Mouse (Mus musculus) heart, embryonic 16.5 days (tissue): ENCODE data around the gene Aars2. TPM values are rescaled to one million over a fixed set of nuclear protein-coding genes. Genes with fewer than 3 reads are reported as not detected.

ENCODE experiments used
- ATAC-seq: fragments of 200-750 bp; cut with Nextera tagmentation; replicated peaks from 2 replicates; pipeline ENCODE4 v1.8.0; 2017; ENCODE audit warnings: moderate number of reproducible peaks; ENCODE audit not compliant: insufficient read depth, low FRiP score; ENCODE audit errors: extremely low read depth
- H3K27ac ChIP-seq: fragments of 300-500 bp; sonication (generic); 2 replicates; pipeline ENCODE4 v1.5.1; 2014; ENCODE audit warnings: mild to moderate bottlenecking, low read length, control low read depth, moderate library complexity
- H3K27me3 ChIP-seq: fragments of 300-500 bp; sonication (generic); 2 replicates; pipeline ENCODE4 v1.6.1; 2014; ENCODE audit warnings: low read length, mixed read lengths; ENCODE audit not compliant: control insufficient read depth, insufficient read depth
- H3K36me3 ChIP-seq: fragments of 300-500 bp; sonication (generic); 2 replicates; pipeline ENCODE4 v1.6.1; 2014; ENCODE audit not compliant: control insufficient read depth, insufficient read depth
- H3K4me1 ChIP-seq: fragments of 300-500 bp; sonication (generic); 2 replicates; pipeline ENCODE4 v1.6.1; 2014; ENCODE audit warnings: low read length, mixed read lengths; ENCODE audit not compliant: control insufficient read depth, insufficient read depth
- H3K4me2 ChIP-seq: fragments of 300-500 bp; sonication (generic); 2 replicates; pipeline ENCODE4 v1.6.1; 2014; ENCODE audit warnings: low read depth, mild to moderate bottlenecking, control low read depth, low read length
- H3K4me3 ChIP-seq: fragments of 300-500 bp; sonication (generic); 2 replicates; pipeline ENCODE4 v1.5.1; 2014; ENCODE audit warnings: mild to moderate bottlenecking, control low read depth, low read length
- H3K9ac ChIP-seq: fragments of 300-500 bp; sonication (generic); 2 replicates; pipeline ENCODE4 v1.6.1; 2014; ENCODE audit warnings: low read length, control low read depth
- H3K9me3 ChIP-seq: fragments of 300-500 bp; sonication (generic); replicated peaks from 2 replicates; pipeline ENCODE4 v1.6.1; 2016; ENCODE audit warnings: low read length; ENCODE audit not compliant: control insufficient read depth
- WGBS: fragments of 180-500 bp; shearing (Covaris S2); extraction: QIAGEN DNeasy Blood & Tissue Kit; methylation state at CpG from one replicate; pipeline ENCODE4 v1.1.7; 2014; 5-methylcytosine and 5-hydroxymethylcytosine counted together
- polyA plus RNA-seq: library from polyadenylated mRNA; unstranded; fragments of >200 nt; fragmentation: Nextera tagmentation; extraction: Ambion mirVana; gene quantifications from 2 replicates; pipeline ENCODE4 v1.2.1, GENCODE M21; 2015

Aars2 gene
- polyA plus RNA-seq, 1 experiment from 2014 or later = 25.4 TPM

DNA sequence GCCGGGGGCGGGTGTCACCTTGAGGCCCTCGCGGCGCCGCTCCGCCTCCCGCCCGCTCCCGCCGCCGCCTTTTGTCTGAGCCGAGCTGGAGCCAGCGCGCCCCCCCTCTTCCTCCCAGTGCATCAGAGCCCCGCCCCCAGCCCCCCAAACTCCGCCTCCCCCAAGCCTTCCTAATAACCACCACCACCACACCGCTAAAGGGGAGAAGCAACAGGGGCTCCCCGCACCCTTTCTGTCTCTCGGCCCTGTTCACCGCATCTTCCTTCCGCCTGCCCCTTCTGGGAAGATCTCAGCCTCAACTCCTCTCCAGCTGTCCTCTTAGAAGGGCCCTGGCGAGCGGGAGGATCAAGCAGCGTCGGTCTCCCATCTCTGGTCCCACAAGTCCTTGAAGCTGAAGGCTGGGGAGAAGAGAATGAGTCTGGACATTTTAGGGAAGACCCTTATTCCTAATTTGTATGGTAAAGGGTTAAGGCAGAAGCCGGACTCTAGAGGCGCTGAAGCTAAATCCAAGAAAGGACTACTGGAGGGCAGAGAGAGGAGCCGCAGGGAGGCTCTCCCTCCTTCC is 43.1 kb downstream of the Aars2 start, which contains the start of gene Tmem151b:
TSS of gene Tmem151b (minus strand) at position 61 of the 565 bp plus-strand sequence.
- 0 out of 2 replicates have a peak, but pooled peaks have one; percentile 5 for ATAC-seq
- H3K36me3 ChIP-seq = no peaks in the 10 kb centered on the region
- no peak within 1 kb of the TSS for H3K27ac ChIP-seq
- peak within 1 kb of the TSS; percentile 73 for H3K9ac ChIP-seq
- H3K9me3 ChIP-seq = no peaks in the 10 kb centered on the region
- peak within 1 kb of the TSS; percentile 99 for H3K4me2 ChIP-seq
- 2% methylated on average over 13 of the region's 29 CpGs for WGBS
- peak within 1 kb of the TSS; percentile 73 for H3K4me3 ChIP-seq
- peaks cover 53% of the 10 kb centered on the region for H3K27me3 ChIP-seq
- peaks cover 21% of the 10 kb centered on the region for H3K4me1 ChIP-seq

GRCm38 (mm10) chr17:45550253-45550652 is 43.6 kb downstream of the Aars2 start:
- Histone ChIP-seq H3K4me3 (no peak overlapping the region; the same call in 1 of the 2 replicates), H3K9me3 (no peaks in the 10 kb centered on the region), H3K27ac (no peak overlapping the region), H3K27me3 (peaks cover 48% of the 10 kb centered on the region), H3K4me2 (peak overlapping the region; percentile 99), H3K4me1 (peaks cover 17% of the 10 kb centered on the region), H3K9ac (0 out of 2 replicates have a peak overlapping the region, but pooled peaks have one; percentile 21), H3K36me3 (no peaks in the 10 kb centered on the region)
- no peak for ATAC-seq
- WGBS = 34% methylated on average over 5 of the region's 5 CpGs

DNA sequence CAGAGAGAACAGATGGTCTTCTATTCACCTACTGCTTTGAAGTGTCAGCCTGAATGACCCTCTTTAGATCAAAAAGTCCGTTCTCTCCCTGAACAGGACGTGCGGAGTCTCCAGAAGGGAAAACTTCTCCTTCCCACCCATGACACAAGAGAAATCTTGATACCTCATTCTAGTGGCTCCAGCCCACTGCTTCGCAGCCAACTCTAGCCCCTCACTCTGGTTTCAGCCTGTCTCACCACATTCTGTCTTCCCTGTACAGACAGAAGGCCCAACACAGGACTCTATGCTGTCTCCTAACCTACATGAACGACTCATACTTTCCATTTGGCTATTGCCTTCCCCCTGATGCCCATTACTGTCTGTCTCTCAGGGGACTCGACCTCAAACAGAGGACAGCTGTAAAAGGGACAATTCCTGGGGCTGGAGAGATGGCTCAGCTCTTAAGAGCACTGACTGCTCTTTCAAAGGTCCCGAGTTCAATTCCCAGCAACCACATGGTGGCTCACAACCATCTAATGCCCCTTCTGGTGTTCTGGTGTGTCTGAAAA is 44.7 kb downstream of the Aars2 start:
- 60% methylated on average over 7 of the region's 7 CpGs for WGBS
- Histone ChIP-seq H3K4me2 (no peak overlapping the region), H3K36me3 (no peaks in the 10 kb centered on the region), H3K4me3 (no peak overlapping the region), H3K9me3 (no peaks in the 10 kb centered on the region), H3K4me1 (peaks cover 18% of the 10 kb centered on the region), H3K27me3 (peaks cover 37% of the 10 kb centered on the region), H3K27ac (no peak overlapping the region), H3K9ac (no peak overlapping the region)
- no peak for ATAC-seq

GRCm38 (mm10) chr17:45551816-45552451 is 45.3 kb downstream of the Aars2 start:
- Histone ChIP-seq H3K27me3 (peaks cover 36% of the 10 kb centered on the region), H3K4me3 (no peak overlapping the region), H3K27ac (no peak overlapping the region), H3K4me1 (peaks cover 21% of the 10 kb centered on the region), H3K9ac (no peak overlapping the region), H3K9me3 (no peaks in the 10 kb centered on the region), H3K36me3 (no peaks in the 10 kb centered on the region), H3K4me2 (no peak overlapping the region)
- ATAC-seq = no peak; the same call in 1 of the 2 replicates
- WGBS = 4% methylated on average over 8 of the region's 8 CpGs

DNA sequence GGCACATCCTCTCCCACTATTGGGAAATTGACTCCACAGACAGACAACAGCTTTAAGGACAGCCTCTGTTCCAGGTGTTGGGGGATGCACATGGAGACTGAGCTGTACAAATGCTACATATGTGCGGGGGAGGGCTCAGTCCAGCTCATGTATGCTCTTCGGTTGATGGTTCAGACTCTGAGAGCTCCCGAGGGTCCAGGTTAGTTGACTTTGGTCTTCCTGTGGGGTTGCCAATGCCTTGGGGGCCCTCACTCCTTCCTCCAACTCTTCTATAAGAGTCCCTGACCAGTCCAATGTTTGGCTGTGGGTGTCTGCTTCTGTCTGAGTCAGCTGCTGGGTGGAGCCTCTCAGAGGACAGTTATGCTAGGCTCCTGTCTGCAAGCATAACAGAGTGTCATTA is 46.4 kb downstream of the Aars2 start:
- Histone ChIP-seq H3K4me3 (no peak overlapping the region), H3K4me1 (peaks cover 21% of the 10 kb centered on the region), H3K27ac (no peak overlapping the region), H3K27me3 (peaks cover 26% of the 10 kb centered on the region), H3K36me3 (no peaks in the 10 kb centered on the region), H3K9ac (no peak overlapping the region), H3K9me3 (no peaks in the 10 kb centered on the region), H3K4me2 (no peak overlapping the region)
- WGBS = 70% methylated on average over 3 of the region's 3 CpGs
- ATAC-seq = no peak

DNA sequence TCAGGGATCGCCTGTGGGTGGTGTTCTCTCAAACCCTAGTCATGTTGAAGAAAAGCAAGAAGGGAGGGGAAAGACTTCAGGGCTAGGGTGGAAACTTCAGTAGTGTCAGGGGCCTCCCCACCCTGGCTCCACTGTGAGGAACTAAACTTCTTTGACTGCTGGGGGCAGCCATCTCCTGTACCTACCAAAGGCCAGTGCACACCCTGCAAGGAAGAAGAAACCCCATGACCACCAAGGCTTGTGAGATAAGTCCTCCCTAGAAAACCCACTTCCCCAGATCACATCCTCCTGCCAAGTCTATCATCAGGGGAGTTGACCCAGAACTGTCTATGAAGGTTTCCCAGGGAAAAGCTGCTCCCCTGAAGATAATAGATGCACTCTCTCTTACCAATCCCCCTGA is 47.8 kb downstream of the Aars2 start:
- no peak overlapping the region for H3K4me2 ChIP-seq
- no peaks in the 10 kb centered on the region for H3K9me3 ChIP-seq
- no peaks in the 10 kb centered on the region for H3K36me3 ChIP-seq
- H3K27me3 ChIP-seq = peaks cover 15% of the 10 kb centered on the region
- ATAC-seq = no peak
- 15% methylated on average over 1 of the region's 1 CpGs for whole genome bisulfite sequencing
- H3K9ac ChIP-seq = no peak overlapping the region
- peaks cover 19% of the 10 kb centered on the region for H3K4me1 ChIP-seq
- no peak overlapping the region for H3K4me3 ChIP-seq
- no peak overlapping the region for H3K27ac ChIP-seq

DNA sequence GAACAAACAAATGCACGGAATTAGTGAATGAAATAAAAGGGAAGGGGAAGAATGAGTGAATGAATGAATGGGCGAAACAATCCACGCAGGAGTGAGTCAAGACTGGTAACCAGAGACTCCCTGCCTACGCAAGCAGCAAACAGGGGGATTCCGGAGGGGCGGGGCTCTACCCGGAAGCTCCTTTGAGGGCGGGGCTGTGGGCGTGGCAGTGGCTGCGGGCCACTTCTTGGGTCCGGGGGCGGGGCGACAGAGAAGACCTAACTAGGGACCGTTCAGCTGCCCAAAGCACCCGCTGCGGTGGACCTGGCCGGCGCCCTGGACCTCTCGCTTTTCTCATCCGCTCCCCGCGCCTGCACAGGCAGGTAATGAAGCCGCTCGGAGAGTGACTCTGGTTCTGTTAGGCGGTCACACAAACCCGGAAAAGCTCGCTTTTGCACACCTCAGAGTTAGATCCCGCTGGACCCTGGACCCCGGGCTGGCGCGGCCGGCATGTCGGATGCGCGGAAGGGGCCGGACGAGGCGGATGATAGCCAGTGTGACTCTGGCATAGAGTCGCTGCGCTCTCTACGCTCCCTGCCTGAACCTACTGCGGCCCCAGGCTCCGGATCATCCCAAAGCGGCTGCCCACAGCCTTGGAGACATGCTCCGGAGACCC is 48.9 kb downstream of the Aars2 start, which contains the start of gene Nfkbie:
TSS of gene Nfkbie (plus strand) at position 252 of the 655 bp plus-strand sequence.
- under 1% methylated on average over 45 of the region's 45 CpGs for WGBS
- Histone ChIP-seq H3K9ac (peak within 1 kb of the TSS; percentile 59), H3K9me3 (no peaks in the 10 kb centered on the region), H3K4me1 (peaks cover 9% of the 10 kb centered on the region), H3K4me3 (peak within 1 kb of the TSS; percentile 58), H3K27ac (no peak within 1 kb of the TSS), H3K4me2 (peak within 1 kb of the TSS; percentile 69), H3K27me3 (peaks cover 10% of the 10 kb centered on the region), H3K36me3 (no peaks in the 10 kb centered on the region)
- ATAC-seq = peak; percentile 74

DNA sequence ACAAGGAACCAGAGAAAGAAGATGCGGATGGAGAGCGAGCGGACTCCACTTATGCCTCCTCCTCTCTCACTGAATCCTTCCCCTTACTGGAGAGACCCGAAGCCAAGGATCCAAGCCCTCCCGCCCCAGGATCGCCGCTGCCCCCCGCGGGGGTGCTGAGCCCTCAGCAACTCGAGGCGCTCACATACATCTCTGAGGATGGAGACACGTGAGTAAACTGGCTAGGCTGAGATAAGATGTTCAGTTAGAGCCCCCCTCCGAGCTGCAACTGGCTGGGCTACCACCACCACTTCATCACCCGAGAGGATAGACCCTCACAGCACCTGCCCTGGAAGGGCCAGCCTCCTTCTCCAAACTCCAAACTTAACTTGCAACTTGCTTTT is 49.5 kb downstream of the Aars2 start:
- Histone ChIP-seq H3K4me2 (peak overlapping the region; percentile 69), H3K36me3 (no peaks in the 10 kb centered on the region), H3K27ac (no peak overlapping the region), H3K27me3 (peaks cover 10% of the 10 kb centered on the region), H3K9me3 (no peaks in the 10 kb centered on the region), H3K9ac (peak overlapping the region; percentile 59), H3K4me1 (peaks cover 9% of the 10 kb centered on the region), H3K4me3 (peak overlapping the region; percentile 58)
- no peak for ATAC-seq
- 1% methylated on average over 14 of the region's 14 CpGs for WGBS
